Mouse (Mus musculus) brain, adult 2 months (tissue): ENCODE results near the gene Ttc7b.

ENCODE experiments used
- DNase-seq: peaks from one replicate; pipeline ENCODE4 v3.0.0; 2011; ENCODE audit warnings: low read depth, low spot score

Gene Ttc7b

GRCm38 (mm10) chr12:100525939-100526338 is 5.3 kb upstream of the Ttc7b start:
- DNase-seq, result no peak

- DNase-seq, result peak; percentile 67
These were observed 391 bp downstream of the Ttc7b start for GRCm38 (mm10) chr12:100520077-100520793.

- DNase-seq, result peak; percentile 63
These were observed 946 bp downstream of the Ttc7b start for GRCm38 (mm10) chr12:100519684-100520076.

- no peak for DNase-seq
These were observed 3.3 kb downstream of the Ttc7b start for GRCm38 (mm10) chr12:100517371-100517770.

GRCm38 (mm10) chr12:100516161-100516838 is 4.3 kb downstream of the Ttc7b start:
- DNase-seq, result no peak

- DNase-seq, result no peak
These were observed 5.1 kb downstream of the Ttc7b start for GRCm38 (mm10) chr12:100515493-100515892.

- DNase-seq, result no peak
These were observed 6.0 kb downstream of the Ttc7b start for GRCm38 (mm10) chr12:100514611-100515010.

GRCm38 (mm10) chr12:100513131-100513530 is 7.5 kb downstream of the Ttc7b start:
- no peak for DNase-seq

- DNase-seq, result no peak
These were observed 8.0 kb downstream of the Ttc7b start for GRCm38 (mm10) chr12:100512641-100513040.

GRCm38 (mm10) chr12:100509615-100510282 is 10.9 kb downstream of the Ttc7b start:
- DNase-seq, result no peak

GRCm38 (mm10) chr12:100508668-100509067 is 12.0 kb downstream of the Ttc7b start:
- no peak for DNase-seq

- no peak for DNase-seq
These were observed 15.1 kb downstream of the Ttc7b start for GRCm38 (mm10) chr12:100505484-100505883.

- DNase-seq, result no peak
These were observed 16.0 kb downstream of the Ttc7b start for GRCm38 (mm10) chr12:100504585-100504984.

GRCm38 (mm10) chr12:100503659-100504058 is 17.0 kb downstream of the Ttc7b start:
- DNase-seq, result no peak

GRCm38 (mm10) chr12:100502544-100502943 is 18.1 kb downstream of the Ttc7b start:
- DNase-seq, result no peak

GRCm38 (mm10) chr12:100501261-100501660 is 19.4 kb downstream of the Ttc7b start:
- no peak for DNase-seq

- no peak for DNase-seq
These were observed 21.2 kb downstream of the Ttc7b start for GRCm38 (mm10) chr12:100499469-100499868.

GRCm38 (mm10) chr12:100498006-100498405 is 22.6 kb downstream of the Ttc7b start:
- DNase-seq, result peak; percentile 67

GRCm38 (mm10) chr12:100495083-100495482 is 25.5 kb downstream of the Ttc7b start:
- DNase-seq, result no peak

GRCm38 (mm10) chr12:100493211-100493610 is 27.4 kb downstream of the Ttc7b start:
- DNase-seq, result peak; percentile 92

- no peak for DNase-seq
These were observed 27.9 kb downstream of the Ttc7b start for GRCm38 (mm10) chr12:100492676-100493075.

- peak; percentile 73 for DNase-seq
These were observed 28.5 kb downstream of the Ttc7b start for GRCm38 (mm10) chr12:100491967-100492611.
